Mouse (Mus musculus) frontal cortex, postnatal 25 days (tissue): ENCODE results near the gene Hand1.
A peak's percentile ranks its signal among the peaks of the same experiment; 100 is the strongest.
"Not testable (repeated sequence)": the region's sequence is repeated elsewhere in the genome, so short reads cannot be mapped to it uniquely, and the experiment has no call there.

Experiments
- DNase-seq, 2 experiments: peaks; one replicate each; pipeline ENCODE4 v3.0.0; 2022; ENCODE audit warnings: low spot score in 2 of 2

Hand1 gene

GRCm38 (mm10) chr11:57833296-57833977 lies 819 bp upstream of the Hand1 start:
- DNase-seq = no peak

- DNase-seq = no peak
Observed at GRCm38 (mm10) chr11:57831861-57832260, 757 bp downstream of the Hand1 start.

- no peak for DNase-seq
Observed at GRCm38 (mm10) chr11:57831281-57831781, 1.3 kb downstream of the Hand1 start.

- no peak for DNase-seq
Observed at GRCm38 (mm10) chr11:57829871-57830775, 2.5 kb downstream of the Hand1 start.

- DNase-seq = no peak
Observed at GRCm38 (mm10) chr11:57828955-57829870, 3.4 kb downstream of the Hand1 start.

- no peak for DNase-seq
Observed at GRCm38 (mm10) chr11:57827915-57828545, 4.6 kb downstream of the Hand1 start.

GRCm38 (mm10) chr11:57827048-57827914 lies 5.3 kb downstream of the Hand1 start:
- DNase-seq = no peak

GRCm38 (mm10) chr11:57825234-57825633 lies 7.4 kb downstream of the Hand1 start:
- DNase-seq = not testable (repeated sequence)

- DNase-seq = no peak
Observed at GRCm38 (mm10) chr11:57823714-57824113, 8.9 kb downstream of the Hand1 start.

GRCm38 (mm10) chr11:57823159-57823558 lies 9.5 kb downstream of the Hand1 start:
- DNase-seq = not testable (repeated sequence)

GRCm38 (mm10) chr11:57819999-57820581 lies 12.5 kb downstream of the Hand1 start:
- DNase-seq = peak; percentile 64 to 69

- DNase-seq = no peak
Observed at GRCm38 (mm10) chr11:57818189-57818588, 14.4 kb downstream of the Hand1 start.

- DNase-seq = no peak
Observed at GRCm38 (mm10) chr11:57813641-57814040, 19.0 kb downstream of the Hand1 start.

GRCm38 (mm10) chr11:57812212-57812611 lies 20.4 kb downstream of the Hand1 start:
- no peak for DNase-seq

GRCm38 (mm10) chr11:57811006-57811405 lies 21.6 kb downstream of the Hand1 start:
- DNase-seq = no peak

- DNase-seq = no peak
Observed at GRCm38 (mm10) chr11:57809732-57810098, 22.9 kb downstream of the Hand1 start.

- DNase-seq = no peak
Observed at GRCm38 (mm10) chr11:57809017-57809731, 23.4 kb downstream of the Hand1 start.

GRCm38 (mm10) chr11:57805047-57805446 lies 27.6 kb downstream of the Hand1 start:
- no peak for DNase-seq

- DNase-seq = no peak
Observed at GRCm38 (mm10) chr11:57802511-57802870, 30.1 kb downstream of the Hand1 start.
